In the genomic region with DNA sequence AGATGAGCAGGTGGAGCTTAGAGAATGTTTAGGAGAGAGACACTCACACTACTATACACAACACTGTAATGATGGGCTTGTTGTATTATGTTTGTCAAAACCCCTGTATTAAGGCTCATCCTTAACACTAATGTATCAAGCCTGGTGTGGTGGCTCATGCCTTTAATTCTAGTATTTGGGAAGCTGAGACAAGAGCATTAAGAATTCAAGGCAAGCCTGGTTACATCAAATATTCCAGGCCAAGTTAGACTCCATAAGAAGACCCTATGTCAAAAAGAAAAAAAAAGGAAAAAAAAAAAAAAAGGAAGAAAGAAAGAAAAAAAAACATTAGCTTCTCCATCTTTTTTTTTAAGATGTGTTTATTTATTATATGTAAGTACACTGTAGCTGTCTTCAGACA, we compare ENCODE assay signal across 20 mouse cellular contexts. TPM values are rescaled to one million over a fixed set of nuclear protein-coding genes. Genes with fewer than 3 reads are reported as not detected.
"Had no signal": no experiment of that assay in that cellular context is flagged by ENCODE, and none has a peak within 500 bp of the region (broad histone marks: within the 10 kb centered on the region; RNA-seq: fewer than 3 reads in every experiment).

No protein-coding gene starts in this region.

- H3K4me2 ChIP-seq: lung, embryonic 14.5 days; midbrain, embryonic 11.5 days; midbrain, embryonic 13.5 days; neural tube, embryonic 13.5 days; neural tube, embryonic 15.5 days; stomach, embryonic 15.5 days had no signal

- H3K27me3 ChIP-seq: midbrain, embryonic 13.5 days; neural tube, embryonic 13.5 days; neural tube, embryonic 15.5 days; stomach, embryonic 15.5 days had no signal

- H3K4me3 ChIP-seq: midbrain, embryonic 13.5 days; myocyte; neural tube, embryonic 13.5 days; neural tube, embryonic 15.5 days; stomach, embryonic 15.5 days had no signal

- H3K36me3 ChIP-seq: midbrain, embryonic 13.5 days; neural tube, embryonic 13.5 days; neural tube, embryonic 15.5 days; stomach, embryonic 15.5 days had no signal

- DNase-seq: lung, adult 18-20 months; lung, embryonic 14.5 days; lung, postnatal 10 days; lung, postnatal 4 days; retina, postnatal 1 day; right cerebral cortex, adult 18-20 months; thymus, adult 2 months; thymus, postnatal 25 days; thymus, postnatal 4 days had no signal

- H3K9ac ChIP-seq: liver, embryonic 14.5 days; lung, embryonic 14.5 days; midbrain, embryonic 13.5 days; neural tube, embryonic 13.5 days; neural tube, embryonic 15.5 days; stomach, embryonic 15.5 days had no signal

- ATAC-seq: midbrain, embryonic 13.5 days; midbrain, embryonic 16.5 days had no signal

- H3K9me3 ChIP-seq: midbrain, embryonic 13.5 days; neural tube, embryonic 13.5 days; neural tube, embryonic 15.5 days; stomach, embryonic 15.5 days had no signal

- H3K27ac ChIP-seq: liver, embryonic 14.5 days; midbrain, embryonic 13.5 days; neural tube, embryonic 13.5 days; neural tube, embryonic 15.5 days; stomach, embryonic 15.5 days; stomach, postnatal 0 days had no signal

RNA-seq across cellular contexts. Expression of a gene that starts 20.6 kb away (rescaled TPM):
- polyA plus RNA-seq: lung, embryonic 14.5 days had no signal

RNA-seq across cellular contexts. Expression of a gene that starts 48.5 kb away (rescaled TPM):
- total RNA-seq: megakaryocyte progenitor cell, adult 5-6 weeks had no signal
- polyA plus RNA-seq: lung, embryonic 14.5 days; lung, embryonic 16.5 days; midbrain, embryonic 11.5 days had no signal
